In the genomic region with DNA sequence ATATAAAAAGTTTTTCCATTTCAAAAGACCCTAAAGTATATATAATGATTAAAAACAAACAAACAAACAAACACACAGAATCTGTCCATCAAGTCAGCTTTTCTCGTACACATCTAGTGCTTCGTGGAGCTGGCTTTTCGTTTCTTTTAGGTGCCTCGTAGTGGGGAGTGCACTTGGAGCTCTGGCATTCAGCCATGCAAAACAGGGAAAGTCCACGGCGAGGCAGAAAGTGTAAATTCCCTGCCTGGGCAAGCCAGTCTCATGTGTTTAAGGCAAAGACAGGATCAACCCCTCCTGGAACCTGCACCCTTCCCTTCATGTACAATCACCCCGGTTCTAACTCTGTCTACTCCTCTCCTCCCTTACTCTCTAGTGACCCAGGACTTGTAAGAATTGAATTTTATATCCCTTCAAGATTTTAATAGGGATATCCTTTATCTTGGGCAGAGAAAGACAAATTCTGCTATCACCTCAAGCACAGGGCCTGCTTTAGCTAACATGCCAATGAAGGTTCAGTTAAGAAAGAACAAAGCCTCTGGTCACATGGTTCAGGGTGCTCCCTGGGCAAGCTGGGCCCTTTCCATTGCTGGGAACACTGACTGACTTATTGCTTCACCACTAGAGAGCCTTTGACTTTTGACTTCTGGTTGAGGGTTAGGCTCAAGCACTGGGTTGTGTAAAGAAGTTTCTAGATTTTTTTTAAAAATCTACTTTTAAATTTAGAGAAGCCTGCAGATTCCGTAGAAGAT, we compare ENCODE assay signal across 10 mouse cellular contexts.
A peak's percentile ranks its signal among the peaks of the same experiment; 100 is the strongest.
DNase-seq lines count a peak whose midpoint lies in the region; ATAC-seq and TF ChIP-seq lines count a peak whose summit lies in the region.
"Had no signal": no experiment of that assay in that cellular context is flagged by ENCODE, and none has a peak within 500 bp of the region (broad histone marks: within the 10 kb centered on the region; RNA-seq: fewer than 3 reads in every experiment).

No protein-coding gene starts in this region.

- no peaks in the 10 kb centered on the region for H3K36me3 ChIP-seq in heart, embryonic 16.5 days (ENCODE audit: control insufficient read depth, insufficient read depth)
- no peaks in the 10 kb centered on the region for H3K36me3 ChIP-seq in embryonic facial prominence, embryonic 13.5 days
- 0 out of 2 replicates have a peak, but pooled peaks cover 4% of the 10 kb centered on the region for H3K36me3 ChIP-seq in kidney, embryonic 16.5 days (ENCODE audit: insufficient read depth, low read length)
- no peaks in the 10 kb centered on the region for H3K36me3 ChIP-seq in liver, postnatal 0 days (replicated peaks; ENCODE audit: insufficient read depth, low read length)
- no peaks in the 10 kb centered on the region for H3K36me3 ChIP-seq in forebrain, embryonic 12.5 days (replicated peaks)

- no peak overlapping the region for H3K27ac ChIP-seq in heart, embryonic 16.5 days (ENCODE audit: low read length)
- peak overlapping the region; percentile 45; the same call in 1 of the 2 replicates for H3K27ac ChIP-seq in embryonic facial prominence, embryonic 13.5 days
- H3K27ac ChIP-seq in kidney, embryonic 16.5 days (ENCODE audit: low read length) = peak overlapping the region; percentile 79
- peak overlapping the region; percentile 61; the same call in 1 of the 2 replicates for H3K27ac ChIP-seq in liver, postnatal 0 days (ENCODE audit: low read depth)
- no peak overlapping the region for H3K27ac ChIP-seq in forebrain, embryonic 12.5 days
- H3K27ac ChIP-seq: forebrain, embryonic 13.5 days had no signal

- no peak for TF ChIP-seq EP300 in liver, postnatal 0 days (IDR thresholded peaks at IDR 0.05; ENCODE audit: low read depth)

- 41% methylated on average over 8 of the region's 8 CpGs for WGBS in heart, embryonic 16.5 days
- 63% methylated on average over 8 of the region's 8 CpGs for WGBS in embryonic facial prominence, embryonic 13.5 days
- 52% methylated on average over 8 of the region's 8 CpGs for WGBS in kidney, embryonic 16.5 days
- WGBS in liver, postnatal 0 days (ENCODE audit: insufficient replicate concordance) = 61% methylated on average over 8 of the region's 8 CpGs
- 89% methylated on average over 8 of the region's 8 CpGs for WGBS in forebrain, embryonic 12.5 days

- H3K9ac ChIP-seq in heart, embryonic 16.5 days (ENCODE audit: low read length) = 0 out of 2 replicates have a peak overlapping the region, but pooled peaks have one; percentile 8
- no peak overlapping the region for H3K9ac ChIP-seq in embryonic facial prominence, embryonic 13.5 days
- no peak overlapping the region for H3K9ac ChIP-seq in kidney, embryonic 16.5 days (replicated peaks; ENCODE audit: low read length)
- H3K9ac ChIP-seq in liver, postnatal 0 days (replicated peaks) = no peak overlapping the region
- no peak overlapping the region for H3K9ac ChIP-seq in forebrain, embryonic 12.5 days
- H3K9ac ChIP-seq: forebrain, embryonic 13.5 days had no signal

- ATAC-seq in heart, embryonic 16.5 days (replicated peaks; ENCODE audit: extremely low read depth, insufficient read depth, low FRiP score) = no peak; the same call in 1 of the 2 replicates
- ATAC-seq in embryonic facial prominence, embryonic 13.5 days (ENCODE audit: insufficient number of reproducible peaks, insufficient read depth, low FRiP score, low TSS enrichment, low read depth) = no peak
- ATAC-seq in kidney, embryonic 16.5 days (ENCODE audit: low FRiP score, low TSS enrichment) = 0 out of 2 replicates have a peak, but pooled peaks have one; percentile 55
- peak; percentile 59 for ATAC-seq in liver, postnatal 0 days
- no peak for ATAC-seq in megakaryocyte, adult 5-6 weeks (ENCODE audit: poor library complexity, severe bottlenecking)
- no peak for ATAC-seq in forebrain, embryonic 12.5 days (ENCODE audit: low FRiP score)
- ATAC-seq: forebrain, embryonic 13.5 days had no signal

- no peak for DNase-seq in heart, adult 18-20 months
- DNase-seq in liver, postnatal 0 days = peak; percentile 31
- no peak for DNase-seq in natural killer cell, adult 2 months (ENCODE audit: low spot score in 2 of 2)
- DNase-seq: right cerebral cortex, postnatal 25 days had no signal

- H3K4me2 ChIP-seq in heart, embryonic 16.5 days (ENCODE audit: low read depth, low read length) = no peak overlapping the region
- H3K4me2 ChIP-seq in embryonic facial prominence, embryonic 13.5 days = no peak overlapping the region
- no peak overlapping the region for H3K4me2 ChIP-seq in kidney, embryonic 16.5 days (replicated peaks; ENCODE audit: low read depth, low read length)
- H3K4me2 ChIP-seq in liver, postnatal 0 days (ENCODE audit: low read depth, low read length) = peak overlapping the region; percentile 19; the same call in 1 of the 2 replicates
- no peak overlapping the region for H3K4me2 ChIP-seq in forebrain, embryonic 12.5 days
- H3K4me2 ChIP-seq: forebrain, embryonic 13.5 days had no signal

- peaks cover 6% of the 10 kb centered on the region; the same call in 1 of the 2 replicates for H3K9me3 ChIP-seq in heart, embryonic 16.5 days (replicated peaks; ENCODE audit: control insufficient read depth, low read length)
- H3K9me3 ChIP-seq in embryonic facial prominence, embryonic 13.5 days = no peaks in the 10 kb centered on the region
- peaks cover 4% of the 10 kb centered on the region; the same call in 1 of the 2 replicates for H3K9me3 ChIP-seq in kidney, embryonic 16.5 days (ENCODE audit: low read length)
- H3K9me3 ChIP-seq in liver, postnatal 0 days (ENCODE audit: low read length) = no peaks in the 10 kb centered on the region
- H3K9me3 ChIP-seq in forebrain, embryonic 12.5 days = no peaks in the 10 kb centered on the region
- H3K9me3 ChIP-seq: forebrain, embryonic 13.5 days had no signal

- H3K27me3 ChIP-seq in heart, embryonic 16.5 days (ENCODE audit: control insufficient read depth, insufficient read depth, low read length) = no peaks in the 10 kb centered on the region
- H3K27me3 ChIP-seq in embryonic facial prominence, embryonic 13.5 days = no peaks in the 10 kb centered on the region
- no peaks in the 10 kb centered on the region for H3K27me3 ChIP-seq in kidney, embryonic 16.5 days (ENCODE audit: insufficient read depth, low read length)
- no peaks in the 10 kb centered on the region for H3K27me3 ChIP-seq in liver, postnatal 0 days (ENCODE audit: insufficient read depth, low read length)
- no peaks in the 10 kb centered on the region for H3K27me3 ChIP-seq in forebrain, embryonic 12.5 days
- H3K27me3 ChIP-seq: forebrain, embryonic 13.5 days had no signal

- H3K4me1 ChIP-seq in heart, embryonic 16.5 days (ENCODE audit: control insufficient read depth, insufficient read depth, low read length) = peaks cover 18% of the 10 kb centered on the region
- H3K4me1 ChIP-seq in embryonic facial prominence, embryonic 13.5 days = peaks cover 17% of the 10 kb centered on the region
- peaks cover 14% of the 10 kb centered on the region for H3K4me1 ChIP-seq in kidney, embryonic 16.5 days (ENCODE audit: insufficient read depth, low read length)
- 0 out of 2 replicates have a peak, but pooled peaks cover 9% of the 10 kb centered on the region for H3K4me1 ChIP-seq in liver, postnatal 0 days (ENCODE audit: insufficient read depth)
- no peaks in the 10 kb centered on the region for H3K4me1 ChIP-seq in forebrain, embryonic 12.5 days
- H3K4me1 ChIP-seq: forebrain, embryonic 13.5 days had no signal

- TF ChIP-seq CTCF in liver, postnatal 0 days (IDR thresholded peaks at IDR 0.05; ENCODE audit: low read depth) = no peak

- no peak overlapping the region for H3K4me3 ChIP-seq in heart, embryonic 16.5 days (ENCODE audit: low read length)
- H3K4me3 ChIP-seq in embryonic facial prominence, embryonic 13.5 days = no peak overlapping the region
- no peak overlapping the region for H3K4me3 ChIP-seq in kidney, embryonic 16.5 days (ENCODE audit: low read length)
- no peak overlapping the region for H3K4me3 ChIP-seq in liver, postnatal 0 days (ENCODE audit: low read depth, low read length)
- no peak overlapping the region for H3K4me3 ChIP-seq in forebrain, embryonic 12.5 days (replicated peaks)
- H3K4me3 ChIP-seq: forebrain, embryonic 13.5 days had no signal

Comparison
In these comparisons a context has a peak if more than half of its experiments do, and no peak if none do; other contexts are left out.
1. ATAC-seq: peak in kidney, embryonic 16.5 days (single experiment) and liver, postnatal 0 days (single experiment); none in heart, embryonic 16.5 days (single experiment), embryonic facial prominence, embryonic 13.5 days (single experiment), megakaryocyte, adult 5-6 weeks (single experiment) and forebrain, embryonic 12.5 days (single experiment).
2. H3K27ac ChIP-seq: peak in embryonic facial prominence, embryonic 13.5 days (single experiment), kidney, embryonic 16.5 days (single experiment) and liver, postnatal 0 days (single experiment); none in heart, embryonic 16.5 days (single experiment) and forebrain, embryonic 12.5 days (single experiment).